Mouse (Mus musculus) ES-E14 (cell line): ENCODE data around the gene Gm28048. TPM values are rescaled to one million over a fixed set of nuclear protein-coding genes. Genes with fewer than 3 reads are reported as not detected.

Source experiments
- DNase-seq: peaks from one replicate; pipeline ENCODE4 v3.0.0-alpha.2; 2013; ENCODE audit warnings: low read depth, low spot score
- H3K27ac ChIP-seq: 2 replicates; pipeline ENCODE4 v1.5.1; 2012; ENCODE audit warnings: low read depth, mild to moderate bottlenecking, low read length, moderate library complexity, mixed read lengths; ENCODE audit not compliant: poor library complexity, insufficient read depth, severe bottlenecking
- H3K36me3 ChIP-seq: 2 replicates; pipeline ENCODE4 v1.6.1; 2012; ENCODE audit warnings: mild to moderate bottlenecking, low read length, moderate library complexity, mixed read lengths; ENCODE audit not compliant: control insufficient read depth, poor library complexity, insufficient read depth, severe bottlenecking
- H3K4me1 ChIP-seq, 2 experiments: fragments of 150-350 bp in 1 of 2; sonication (generic) in 1 of 2; 2 replicates each; pipeline ENCODE4 v1.6.1; 2012; ENCODE audit warnings: low read length in 2 of 2, mild to moderate bottlenecking in 1 of 2, mixed read lengths in 1 of 2; ENCODE audit not compliant: control insufficient read depth in 2 of 2, insufficient read depth in 2 of 2, poor library complexity in 1 of 2
- H3K4me3 ChIP-seq, 2 experiments: fragments of 150-350 bp in 1 of 2; sonication (generic) in 1 of 2; 2 replicates each; pipeline ENCODE4 v1.5.1; 2012; ENCODE audit warnings: low read length in 2 of 2, low read depth in 1 of 2, mild to moderate bottlenecking in 1 of 2, mixed read lengths in 1 of 2; ENCODE audit not compliant: insufficient read depth in 1 of 2, poor library complexity in 1 of 2, severe bottlenecking in 1 of 2
- H3K9ac ChIP-seq: 2 replicates; pipeline ENCODE4 v1.6.1; 2012; ENCODE audit warnings: low read depth, mild to moderate bottlenecking, low read length, mixed read lengths; ENCODE audit not compliant: poor library complexity, insufficient read depth, severe bottlenecking
- H3K9me3 ChIP-seq: fragments of 150-350 bp; sonication (generic); 2 replicates; pipeline ENCODE4 v1.6.1; 2012; ENCODE audit warnings: low read depth, mild to moderate bottlenecking, low read length; ENCODE audit not compliant: control insufficient read depth, insufficient read depth
- CHD2 ChIP-seq: IDR thresholded peaks from 2 replicates; pipeline ENCODE4 v1.6.1; 2014; ENCODE audit warnings: mild to moderate bottlenecking, low read depth, low read length, inconsistent platforms
- HCFC1 ChIP-seq: IDR thresholded peaks from 2 replicates; pipeline ENCODE4 v1.6.1; 2012; ENCODE audit warnings: low read length, inconsistent platforms, borderline replicate concordance; ENCODE audit not compliant: insufficient read depth
- MAFK ChIP-seq: IDR thresholded peaks from 2 replicates; pipeline ENCODE4 v1.6.1; 2014; ENCODE audit warnings: mild to moderate bottlenecking, low read depth, low read length, inconsistent platforms; ENCODE audit not compliant: insufficient read depth
- ZC3H11A ChIP-seq: IDR thresholded peaks from 2 replicates; pipeline ENCODE4 v1.6.1; 2012; ENCODE audit warnings: low read depth, mild to moderate bottlenecking, inconsistent platforms, low read length, borderline replicate concordance
- ZNF384 ChIP-seq: IDR thresholded peaks from 2 replicates; pipeline ENCODE4 v1.6.1; 2012; ENCODE audit warnings: low read depth, low read length, inconsistent platforms
- in situ Hi-C, 2 experiments: fragments of 600-800 bp; cut with MboI; formaldehyde crosslinking; loops; one replicate each; pipeline ENCODE4 v1.15.1; 2025; ENCODE audit warnings: low sequenced_read_pairs in 2 of 2, inconsistent platforms in 1 of 2; ENCODE audit not compliant: unreplicated experiment in 2 of 2
- total RNA-seq: library from RNA; depleted of rRNA; stranded (reverse); fragments of 300-350 nt; gene quantifications from 2 replicates; pipeline ENCODE4 v1.2.3, GENCODE M21; 2012

The Gm28048 gene
- total RNA-seq, 1 experiment, result 16.3 TPM

GRCm38 (mm10) chr11:22873383-22873782 is 108.5 kb downstream of the Gm28048 start:
- no peak for TF ChIP-seq CHD2
- no peak for TF ChIP-seq HCFC1
- no peak for TF ChIP-seq ZNF384
- no peak for TF ChIP-seq ZC3H11A
- no peak for TF ChIP-seq MAFK
- in situ Hi-C loops, result no loop called here
- no peak overlapping the region for H3K27ac ChIP-seq
- no peak overlapping the region for H3K4me3 ChIP-seq
- H3K9ac ChIP-seq, result no peak overlapping the region
- H3K9me3 ChIP-seq, result no peaks in the 10 kb centered on the region
- H3K36me3 ChIP-seq, result no peaks in the 10 kb centered on the region
- no peak for DNase-seq
- H3K4me1 ChIP-seq, result peaks cover 0 to 6% of the 10 kb centered on the region in 2 experiments; a peak in 1 of 4 replicates

- no peak for DNase-seq
- Histone ChIP-seq H3K9me3 (no peaks in the 10 kb centered on the region), H3K9ac (no peak overlapping the region), H3K4me3 (no peak overlapping the region), H3K36me3 (no peaks in the 10 kb centered on the region), H3K4me1 (peaks cover 0 to 6% of the 10 kb centered on the region in 2 experiments; a peak in 1 of 4 replicates), H3K27ac (no peak overlapping the region)
- in situ Hi-C loops, result no loop called here
- no peak for TF ChIP-seq CHD2
- no peak for TF ChIP-seq ZNF384
- TF ChIP-seq ZC3H11A, result no peak
- no peak for TF ChIP-seq HCFC1
- TF ChIP-seq MAFK, result no peak
Observed at GRCm38 (mm10) chr11:22872307-22872680, 109.6 kb downstream of the Gm28048 start.

- in situ Hi-C loops, result no loop called here
- Histone ChIP-seq H3K9ac (no peak overlapping the region), H3K27ac (no peak overlapping the region), H3K9me3 (no peaks in the 10 kb centered on the region), H3K4me1 (peaks cover 0 to 6% of the 10 kb centered on the region in 2 experiments; a peak in 1 of 4 replicates), H3K36me3 (no peaks in the 10 kb centered on the region), H3K4me3 (no peak overlapping the region)
- DNase-seq, result no peak
- TF ChIP-seq ZNF384 (no peak), HCFC1 (no peak), CHD2 (no peak), ZC3H11A (no peak), MAFK (no peak)
Observed at GRCm38 (mm10) chr11:22871628-22872306, 110.1 kb downstream of the Gm28048 start.

- Histone ChIP-seq H3K9me3 (no peaks in the 10 kb centered on the region), H3K36me3 (no peaks in the 10 kb centered on the region), H3K27ac (no peak overlapping the region), H3K9ac (no peak overlapping the region), H3K4me3 (no peak overlapping the region), H3K4me1 (peaks cover 0 to 11% of the 10 kb centered on the region in 2 experiments; a peak in 1 of 4 replicates)
- in situ Hi-C loops, result no loop called here
- no peak for DNase-seq
- no peak for TF ChIP-seq ZC3H11A
- no peak for TF ChIP-seq ZNF384
- no peak for TF ChIP-seq MAFK
- no peak for TF ChIP-seq CHD2
- TF ChIP-seq HCFC1, result no peak
Observed at GRCm38 (mm10) chr11:22868582-22868981, 113.3 kb downstream of the Gm28048 start.
